14 mouse cellular contexts compared by ENCODE assay signal in the genomic region with DNA sequence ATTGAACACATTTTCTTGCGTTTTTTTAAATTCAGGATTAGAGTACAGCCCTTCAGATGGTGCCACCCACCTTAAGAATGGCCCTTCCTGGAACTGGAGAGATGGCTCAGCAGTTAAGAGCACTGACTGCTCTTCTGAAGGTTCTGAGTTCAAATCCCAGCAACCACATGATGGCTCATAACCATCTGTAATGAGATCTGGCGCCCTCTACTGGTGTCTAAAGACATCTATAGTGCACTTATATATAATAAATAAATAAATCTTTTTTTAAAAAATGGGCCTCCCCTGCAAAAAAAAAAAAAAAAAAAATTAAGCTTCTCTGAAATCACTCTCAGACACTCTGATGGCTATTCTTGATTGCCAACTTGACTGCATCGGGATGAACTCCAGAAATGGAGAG. TPM values are rescaled to one million over a fixed set of nuclear protein-coding genes. Genes with fewer than 3 reads are reported as not detected.
DNase-seq lines count a peak whose midpoint lies in the region; ATAC-seq and TF ChIP-seq lines count a peak whose summit lies in the region.
"Had no signal": no experiment of that assay in that cellular context is flagged by ENCODE, and none has a peak within 500 bp of the region (broad histone marks: within the 10 kb centered on the region; RNA-seq: fewer than 3 reads in every experiment).

No protein-coding gene starts in this region.

- H3K27ac ChIP-seq in liver, postnatal 0 days (ENCODE audit: low read depth), result no peak overlapping the region
- no peak overlapping the region for H3K27ac ChIP-seq in liver, embryonic 12.5 days
- H3K27ac ChIP-seq in ES-E14 (ENCODE audit: insufficient read depth, low read depth, low read length, poor library complexity, severe bottlenecking), result no peak overlapping the region
- H3K27ac ChIP-seq in embryonic facial prominence, embryonic 14.5 days (replicated peaks; ENCODE audit: low read depth, low read length), result no peak overlapping the region
- H3K27ac ChIP-seq: embryonic facial prominence, embryonic 12.5 days; heart, embryonic 13.5 days; kidney, embryonic 15.5 days; midbrain, embryonic 10.5 days had no signal

- no peak overlapping the region for H3K4me3 ChIP-seq in liver, postnatal 0 days (ENCODE audit: low read depth, low read length)
- H3K4me3 ChIP-seq in liver, embryonic 12.5 days, result no peak overlapping the region
- no peak overlapping the region for H3K4me3 ChIP-seq in ES-E14 (ENCODE audit: insufficient read depth in 1 of 2, low read depth in 1 of 2, low read length in 2 of 2, poor library complexity in 1 of 2, severe bottlenecking in 1 of 2)
- no peak overlapping the region for H3K4me3 ChIP-seq in embryonic facial prominence, embryonic 14.5 days (ENCODE audit: low read depth, low read length)
- H3K4me3 ChIP-seq: embryonic facial prominence, embryonic 12.5 days; heart, embryonic 13.5 days; kidney, embryonic 15.5 days; midbrain, embryonic 10.5 days had no signal

- peak; percentile 33 for DNase-seq in embryo, embryonic 10 days (ENCODE audit: low spot score)
- DNase-seq in embryo, embryonic 9.5 days (ENCODE audit: extremely low spot score), result no peak
- DNase-seq in liver, postnatal 0 days, result no peak
- DNase-seq in ES-E14 (ENCODE audit: low read depth, low spot score), result no peak
- DNase-seq in embryonic facial prominence, embryonic 14.5 days (ENCODE audit: low spot score), result peak; percentile 14
- no peak for DNase-seq in right cerebral cortex, adult 18-20 months
- no peak for DNase-seq in urinary bladder, postnatal 25 days (ENCODE audit: low spot score)
- DNase-seq: adrenal gland, postnatal 25 days had no signal

- peak; percentile 12; the same call in 1 of the 2 replicates for TF ChIP-seq CTCF in liver, postnatal 0 days (IDR thresholded peaks at IDR 0.05; ENCODE audit: low read depth)

- no peak for ATAC-seq in liver, postnatal 0 days
- ATAC-seq in liver, embryonic 12.5 days, result no peak
- no peak for ATAC-seq in embryonic facial prominence, embryonic 14.5 days (ENCODE audit: low read depth)

- no peak overlapping the region for H3K4me2 ChIP-seq in liver, postnatal 0 days (ENCODE audit: low read depth, low read length)
- no peak overlapping the region for H3K4me2 ChIP-seq in liver, embryonic 12.5 days
- H3K4me2 ChIP-seq in embryonic facial prominence, embryonic 14.5 days (ENCODE audit: low read depth, low read length), result no peak overlapping the region
- H3K4me2 ChIP-seq: embryonic facial prominence, embryonic 12.5 days; heart, embryonic 13.5 days; kidney, embryonic 15.5 days had no signal

- no peak for TF ChIP-seq EP300 in liver, postnatal 0 days (IDR thresholded peaks at IDR 0.05; ENCODE audit: low read depth)

- no peaks in the 10 kb centered on the region for H3K36me3 ChIP-seq in liver, postnatal 0 days (replicated peaks; ENCODE audit: insufficient read depth, low read length)
- H3K36me3 ChIP-seq in liver, embryonic 12.5 days, result no peaks in the 10 kb centered on the region
- no peaks in the 10 kb centered on the region for H3K36me3 ChIP-seq in ES-E14 (ENCODE audit: control insufficient read depth, insufficient read depth, low read length, poor library complexity, severe bottlenecking)
- H3K36me3 ChIP-seq in embryonic facial prominence, embryonic 14.5 days (ENCODE audit: control insufficient read depth, insufficient read depth, low read length), result no peaks in the 10 kb centered on the region
- H3K36me3 ChIP-seq: embryonic facial prominence, embryonic 12.5 days; heart, embryonic 13.5 days; kidney, embryonic 15.5 days; midbrain, embryonic 10.5 days had no signal

- 52% methylated on average over 3 of the region's 3 CpGs for WGBS in liver, postnatal 0 days (ENCODE audit: insufficient replicate concordance)
- WGBS in liver, embryonic 12.5 days (ENCODE audit: insufficient replicate concordance), result 45% methylated on average over 3 of the region's 3 CpGs
- WGBS in embryonic facial prominence, embryonic 14.5 days, result 65% methylated on average over 3 of the region's 3 CpGs

- no peak overlapping the region for H3K9ac ChIP-seq in liver, postnatal 0 days (replicated peaks)
- no peak overlapping the region for H3K9ac ChIP-seq in liver, embryonic 12.5 days
- H3K9ac ChIP-seq in ES-E14 (ENCODE audit: insufficient read depth, low read depth, low read length, poor library complexity, severe bottlenecking), result no peak overlapping the region
- H3K9ac ChIP-seq in embryonic facial prominence, embryonic 14.5 days (ENCODE audit: low read depth, low read length), result no peak overlapping the region
- H3K9ac ChIP-seq: embryonic facial prominence, embryonic 12.5 days; heart, embryonic 13.5 days; kidney, embryonic 15.5 days had no signal

- H3K9me3 ChIP-seq in liver, postnatal 0 days (ENCODE audit: low read length), result no peaks in the 10 kb centered on the region
- H3K9me3 ChIP-seq in liver, embryonic 12.5 days (replicated peaks), result no peaks in the 10 kb centered on the region
- H3K9me3 ChIP-seq in ES-E14 (ENCODE audit: control insufficient read depth, insufficient read depth, low read depth, low read length), result no peaks in the 10 kb centered on the region
- H3K9me3 ChIP-seq in embryonic facial prominence, embryonic 14.5 days (ENCODE audit: control insufficient read depth, low read length), result no peaks in the 10 kb centered on the region
- H3K9me3 ChIP-seq: embryonic facial prominence, embryonic 12.5 days; heart, embryonic 13.5 days; kidney, embryonic 15.5 days; midbrain, embryonic 10.5 days had no signal

- no peaks in the 10 kb centered on the region for H3K27me3 ChIP-seq in liver, postnatal 0 days (ENCODE audit: insufficient read depth, low read length)
- H3K27me3 ChIP-seq in liver, embryonic 12.5 days (replicated peaks), result peaks cover 6% of the 10 kb centered on the region
- H3K27me3 ChIP-seq in embryonic facial prominence, embryonic 14.5 days (replicated peaks; ENCODE audit: control insufficient read depth, insufficient read depth, low read length), result no peaks in the 10 kb centered on the region
- H3K27me3 ChIP-seq: embryonic facial prominence, embryonic 12.5 days had no signal

- no peaks in the 10 kb centered on the region for H3K4me1 ChIP-seq in liver, postnatal 0 days (ENCODE audit: insufficient read depth)
- H3K4me1 ChIP-seq in liver, embryonic 12.5 days, result no peaks in the 10 kb centered on the region
- no peaks in the 10 kb centered on the region; a peak in 1 of 4 replicates for H3K4me1 ChIP-seq in ES-E14 (ENCODE audit: control insufficient read depth in 2 of 2, insufficient read depth in 2 of 2, low read length in 2 of 2, poor library complexity in 1 of 2)
- no peaks in the 10 kb centered on the region for H3K4me1 ChIP-seq in embryonic facial prominence, embryonic 14.5 days (ENCODE audit: control insufficient read depth, insufficient read depth, low read length)
- H3K4me1 ChIP-seq: embryonic facial prominence, embryonic 12.5 days; heart, embryonic 13.5 days; kidney, embryonic 15.5 days; midbrain, embryonic 10.5 days had no signal

- in situ Hi-C loops in ES-E14 (cut with MboI; ENCODE audit: low sequenced_read_pairs in 2 of 2, unreplicated experiment in 2 of 2), result no loop called here

TF ChIP-seq in ES-E14, 5 proteins besides CTCF, POLR2A, EP300 and RAD21:
- no peak for TF ChIP-seq ZC3H11A (IDR thresholded peaks at IDR 0.05; ENCODE audit: borderline replicate concordance, low read depth, low read length)
- TF ChIP-seq ZNF384 (IDR thresholded peaks at IDR 0.05; ENCODE audit: low read depth, low read length), result 0 out of 2 replicates have a peak, but pooled peaks have one; percentile 54
- TF ChIP-seq MAFK (IDR thresholded peaks at IDR 0.05; ENCODE audit: insufficient read depth, low read depth, low read length), result no peak
- no peak for TF ChIP-seq CHD2 (IDR thresholded peaks at IDR 0.05; ENCODE audit: low read depth, low read length)
- no peak for TF ChIP-seq HCFC1 (IDR thresholded peaks at IDR 0.05; ENCODE audit: borderline replicate concordance, insufficient read depth, low read length)

RNA-seq across cellular contexts. Expression of a gene that starts 7.8 kb away (rescaled TPM):
- 0.13 TPM in 1 of 2 replicates, not detected in the other for polyA plus RNA-seq in liver, postnatal 0 days (2015; fragmentation: Nextera tagmentation; extraction: Ambion mirVana)
- not detected in 2 replicates for polyA plus RNA-seq in liver, embryonic 12.5 days (2016; fragmentation: Nextera tagmentation; extraction: Ambion mirVana)
- total RNA-seq in ES-E14 (2012; rRNA removed), result 0.18 TPM in 1 of 2 replicates, not detected in the other
- not detected in 2 replicates for polyA plus RNA-seq in embryonic facial prominence, embryonic 14.5 days (2014; fragmentation: Nextera tagmentation; extraction: Ambion mirVana)
- total RNA-seq: left cerebral cortex, postnatal 36 days had no signal
- polyA plus RNA-seq: embryonic facial prominence, embryonic 12.5 days; heart, embryonic 13.5 days; kidney, embryonic 15.5 days; midbrain, embryonic 10.5 days had no signal

RNA-seq across cellular contexts. Expression of a gene that starts 24.6 kb away (rescaled TPM):
- polyA plus RNA-seq in liver, postnatal 0 days (2015; fragmentation: Nextera tagmentation; extraction: Ambion mirVana), result 2.8 and 3.8 TPM in 2 replicates
- 8.0 and 8.6 TPM in 2 replicates for polyA plus RNA-seq in liver, embryonic 12.5 days (2016; fragmentation: Nextera tagmentation; extraction: Ambion mirVana)
- 5.2 and 6.2 TPM in 2 replicates for total RNA-seq in ES-E14 (2012; rRNA removed)
- 18.7 and 24.9 TPM in 2 replicates for polyA plus RNA-seq in embryonic facial prominence, embryonic 14.5 days (2014; fragmentation: Nextera tagmentation; extraction: Ambion mirVana)

RNA-seq across cellular contexts. Expression of a gene that starts 36.1 kb away (rescaled TPM):
- polyA plus RNA-seq in liver, postnatal 0 days (2015; fragmentation: Nextera tagmentation; extraction: Ambion mirVana), result 1.1 and 1.8 TPM in 2 replicates
- not detected in 2 replicates for polyA plus RNA-seq in liver, embryonic 12.5 days (2016; fragmentation: Nextera tagmentation; extraction: Ambion mirVana)
- 0.54 TPM in 1 of 2 replicates, not detected in the other for total RNA-seq in ES-E14 (2012; rRNA removed)
- polyA plus RNA-seq in embryonic facial prominence, embryonic 14.5 days (2014; fragmentation: Nextera tagmentation; extraction: Ambion mirVana), result 0.19 and 0.21 TPM in 2 replicates
- total RNA-seq: left cerebral cortex, postnatal 36 days had no signal
- polyA plus RNA-seq: embryonic facial prominence, embryonic 12.5 days; heart, embryonic 13.5 days; kidney, embryonic 15.5 days; midbrain, embryonic 10.5 days had no signal

Comparison
In these comparisons a context has a peak if more than half of its experiments do, and no peak if none do; other contexts are left out.
1. DNase-seq: peak in embryo, embryonic 10 days (single experiment) and embryonic facial prominence, embryonic 14.5 days (single experiment); none in embryo, embryonic 9.5 days (single experiment), liver, postnatal 0 days (single experiment), ES-E14 (single experiment), right cerebral cortex, adult 18-20 months (single experiment) and urinary bladder, postnatal 25 days (single experiment).